ENCODE assay signal across 8 mouse cellular contexts in the genomic region with DNA sequence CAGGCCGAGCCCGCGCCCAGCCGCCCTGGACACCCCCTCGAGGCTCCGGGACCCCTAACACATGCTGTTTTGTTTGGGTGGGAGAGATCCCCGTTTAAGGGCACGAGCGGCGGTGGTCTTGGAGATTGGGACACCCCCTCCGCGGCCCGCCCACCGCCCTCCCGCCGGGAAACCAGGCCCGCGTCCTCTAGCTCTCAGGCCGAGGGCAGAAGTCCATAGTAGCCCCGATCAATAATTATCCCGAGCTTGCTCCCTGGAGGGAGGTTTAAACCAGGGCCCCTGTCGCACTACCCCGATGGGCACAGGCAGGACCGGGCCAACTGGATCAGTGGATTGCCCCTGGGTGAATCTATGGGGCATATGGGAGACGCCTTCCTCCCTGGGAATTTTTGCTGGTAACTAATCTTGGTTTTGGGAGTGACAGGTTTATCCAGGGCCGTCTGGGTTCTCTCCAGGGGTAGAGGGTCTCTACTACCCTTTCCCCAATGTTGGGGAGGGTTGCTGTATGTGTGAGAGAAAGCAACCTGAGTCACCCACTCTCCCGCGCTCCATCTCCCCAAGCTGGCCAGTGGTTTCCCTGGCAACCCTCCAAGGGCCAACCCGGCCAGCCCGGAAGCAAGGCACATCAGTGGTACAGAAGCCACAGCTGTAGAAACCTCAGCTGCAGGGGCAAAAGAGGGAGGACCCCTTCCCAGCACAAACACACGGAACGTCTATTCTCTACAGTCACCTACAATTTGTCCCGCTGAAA. TPM values are rescaled to one million over a fixed set of nuclear protein-coding genes. Genes with fewer than 3 reads are reported as not detected.
DNase-seq lines count a peak whose midpoint lies in the region; ATAC-seq and TF ChIP-seq lines count a peak whose summit lies in the region.

No protein-coding gene starts in this region.

- H3K4me2 ChIP-seq in embryonic facial prominence, embryonic 12.5 days (replicated peaks), result peak overlapping the region; percentile 80
- H3K4me2 ChIP-seq in heart, embryonic 12.5 days, result peak overlapping the region; percentile 77
- H3K4me2 ChIP-seq in kidney, embryonic 16.5 days (replicated peaks; ENCODE audit: low read depth, low read length), result peak overlapping the region; percentile 77
- peak overlapping the region; percentile 85 for H3K4me2 ChIP-seq in lung, embryonic 16.5 days (ENCODE audit: low read depth, low read length)

- H3K4me1 ChIP-seq in E14TG2a.4 (replicated peaks; ENCODE audit: low read depth, low read length), result peaks cover 32% of the 10 kb centered on the region
- peaks cover 21% of the 10 kb centered on the region for H3K4me1 ChIP-seq in embryonic facial prominence, embryonic 12.5 days
- peaks cover 33% of the 10 kb centered on the region for H3K4me1 ChIP-seq in heart, embryonic 12.5 days (replicated peaks)
- H3K4me1 ChIP-seq in kidney, embryonic 16.5 days (ENCODE audit: insufficient read depth, low read length), result peaks cover 23% of the 10 kb centered on the region
- H3K4me1 ChIP-seq in lung, embryonic 16.5 days (replicated peaks; ENCODE audit: control insufficient read depth, insufficient read depth, low read length), result peaks cover 22% of the 10 kb centered on the region

- H3K9ac ChIP-seq in embryonic facial prominence, embryonic 12.5 days, result peak overlapping the region; percentile 88
- peak overlapping the region; percentile 100 for H3K9ac ChIP-seq in heart, embryonic 12.5 days
- H3K9ac ChIP-seq in kidney, embryonic 16.5 days (replicated peaks; ENCODE audit: low read length), result peak overlapping the region; percentile 96
- peak overlapping the region; percentile 98 for H3K9ac ChIP-seq in lung, embryonic 16.5 days (ENCODE audit: low read length)

- ATAC-seq in embryonic facial prominence, embryonic 12.5 days (ENCODE audit: insufficient number of reproducible peaks, insufficient read depth, low FRiP score, low TSS enrichment), result peak; percentile 43; the same call in 1 of the 2 replicates
- ATAC-seq in heart, embryonic 12.5 days (ENCODE audit: insufficient number of reproducible peaks, low FRiP score), result peak; percentile 17; the same call in 1 of the 2 replicates
- peak; percentile 81 for ATAC-seq in kidney, embryonic 16.5 days (ENCODE audit: low FRiP score, low TSS enrichment)
- ATAC-seq in lung, embryonic 16.5 days (ENCODE audit: low read depth), result peak; percentile 46; the same call in 1 of the 2 replicates
- ATAC-seq in inflammation-experienced regulatory T-cells, adult 6 months, result no peak

- H3K36me3 ChIP-seq in E14TG2a.4 (ENCODE audit: insufficient read depth, low read length), result no peaks in the 10 kb centered on the region
- no peaks in the 10 kb centered on the region for H3K36me3 ChIP-seq in embryonic facial prominence, embryonic 12.5 days
- H3K36me3 ChIP-seq in heart, embryonic 12.5 days, result no peaks in the 10 kb centered on the region
- H3K36me3 ChIP-seq in kidney, embryonic 16.5 days (ENCODE audit: insufficient read depth, low read length), result no peaks in the 10 kb centered on the region
- no peaks in the 10 kb centered on the region for H3K36me3 ChIP-seq in lung, embryonic 16.5 days (ENCODE audit: control insufficient read depth, insufficient read depth, low read length)

- peak; percentile 73 to 77 for DNase-seq in adrenal gland, adult 18-20 months (ENCODE audit: low spot score in 2 of 2)
- peak; percentile 62 for DNase-seq in retina, embryonic 14.5 days (ENCODE audit: low spot score)

- peaks cover 76% of the 10 kb centered on the region for H3K27me3 ChIP-seq in E14TG2a.4 (ENCODE audit: insufficient read depth, low read length)
- H3K27me3 ChIP-seq in embryonic facial prominence, embryonic 12.5 days, result peaks cover 26% of the 10 kb centered on the region
- H3K27me3 ChIP-seq in heart, embryonic 12.5 days (replicated peaks), result peaks cover 26% of the 10 kb centered on the region
- H3K27me3 ChIP-seq in kidney, embryonic 16.5 days (ENCODE audit: insufficient read depth, low read length), result 0 out of 2 replicates have a peak, but pooled peaks cover 3% of the 10 kb centered on the region
- peaks cover 6% of the 10 kb centered on the region for H3K27me3 ChIP-seq in lung, embryonic 16.5 days (ENCODE audit: control insufficient read depth, insufficient read depth, low read depth, low read length)

- H3K4me3 ChIP-seq in E14TG2a.4 (replicated peaks; ENCODE audit: low read length), result peak overlapping the region; percentile 85
- peak overlapping the region; percentile 86 for H3K4me3 ChIP-seq in embryonic facial prominence, embryonic 12.5 days
- H3K4me3 ChIP-seq in heart, embryonic 12.5 days, result peak overlapping the region; percentile 98
- H3K4me3 ChIP-seq in kidney, embryonic 16.5 days (ENCODE audit: low read length), result peak overlapping the region; percentile 93
- peak overlapping the region; percentile 96 for H3K4me3 ChIP-seq in lung, embryonic 16.5 days (ENCODE audit: low read length)

- H3K27ac ChIP-seq in embryonic facial prominence, embryonic 12.5 days, result peak overlapping the region; percentile 81
- peak overlapping the region; percentile 91 for H3K27ac ChIP-seq in heart, embryonic 12.5 days (ENCODE audit: poor library complexity, severe bottlenecking)
- H3K27ac ChIP-seq in kidney, embryonic 16.5 days (ENCODE audit: low read length), result peak overlapping the region; percentile 82
- H3K27ac ChIP-seq in lung, embryonic 16.5 days (ENCODE audit: low read length), result peak overlapping the region; percentile 86

- no peak for TF ChIP-seq CTCF in E14TG2a.4 (conservative IDR thresholded peaks at IDR 0.05; ENCODE audit: low read length)

- no peaks in the 10 kb centered on the region for H3K9me3 ChIP-seq in E14TG2a.4 (ENCODE audit: low read length)
- H3K9me3 ChIP-seq in embryonic facial prominence, embryonic 12.5 days, result no peaks in the 10 kb centered on the region
- H3K9me3 ChIP-seq in heart, embryonic 12.5 days (replicated peaks), result no peaks in the 10 kb centered on the region
- H3K9me3 ChIP-seq in kidney, embryonic 16.5 days (ENCODE audit: low read length), result no peaks in the 10 kb centered on the region
- H3K9me3 ChIP-seq in lung, embryonic 16.5 days (ENCODE audit: control insufficient read depth, low read length), result no peaks in the 10 kb centered on the region

- 1% methylated on average over 33 of the region's 33 CpGs for WGBS in embryonic facial prominence, embryonic 12.5 days
- 2% methylated on average over 33 of the region's 33 CpGs for WGBS in heart, embryonic 12.5 days
- 1% methylated on average over 33 of the region's 33 CpGs for WGBS in kidney, embryonic 16.5 days
- 1% methylated on average over 27 of the region's 33 CpGs for WGBS in lung, embryonic 16.5 days

RNA-seq across cellular contexts. Expression of gene Stat5b, which starts 0.4 kb away (rescaled TPM):
- 10 to 100 TPM; 40.1 to 74.3 TPM for total RNA-seq in adrenal gland, adult 18-20 months (2021)
- 22.7 TPM in 2 replicates for polyA plus RNA-seq in embryonic facial prominence, embryonic 12.5 days (2016; fragmentation: Nextera tagmentation; extraction: Ambion mirVana)
- polyA plus RNA-seq in heart, embryonic 12.5 days (2016; fragmentation: Nextera tagmentation; extraction: Ambion mirVana), result 35.0 and 35.3 TPM in 2 replicates
- 18.7 and 22.5 TPM in 2 replicates for polyA plus RNA-seq in kidney, embryonic 16.5 days (2015; fragmentation: Nextera tagmentation; extraction: Ambion mirVana)
- 27.2 and 28.4 TPM in 2 replicates for polyA plus RNA-seq in lung, embryonic 16.5 days (2015; fragmentation: Nextera tagmentation; extraction: Ambion mirVana)
- 10 to 100 TPM; 25.2 to 40.4 (median 33.7) TPM for polyA plus RNA-seq in inflammation-experienced regulatory T-cells, adult 6 months (2017; shearing (Covaris generic))

RNA-seq across cellular contexts. Expression of gene Stat5a, which starts 8.2 kb away (rescaled TPM):
- 10 to 100 TPM; 28.0 to 29.3 TPM for total RNA-seq in adrenal gland, adult 18-20 months (2021)
- 4.4 and 5.5 TPM in 2 replicates for polyA plus RNA-seq in embryonic facial prominence, embryonic 12.5 days (2016; fragmentation: Nextera tagmentation; extraction: Ambion mirVana)
- 6.6 and 8.3 TPM in 2 replicates for polyA plus RNA-seq in heart, embryonic 12.5 days (2016; fragmentation: Nextera tagmentation; extraction: Ambion mirVana)
- polyA plus RNA-seq in kidney, embryonic 16.5 days (2015; fragmentation: Nextera tagmentation; extraction: Ambion mirVana), result 3.7 and 4.5 TPM in 2 replicates
- 11.0 and 11.3 TPM in 2 replicates for polyA plus RNA-seq in lung, embryonic 16.5 days (2015; fragmentation: Nextera tagmentation; extraction: Ambion mirVana)
- polyA plus RNA-seq in inflammation-experienced regulatory T-cells, adult 6 months (2017; shearing (Covaris generic)), result 10 to 100 TPM; 31.2 to 34.1 (median 31.3) TPM
